Mouse (Mus musculus) hindbrain, embryonic 15.5 days (tissue): ENCODE data around the gene Kcnh7. TPM values are rescaled to one million over a fixed set of nuclear protein-coding genes. Genes with fewer than 3 reads are reported as not detected.

Source experiments
- ATAC-seq: fragments of 200-750 bp; cut with Nextera tagmentation; 2 replicates; pipeline ENCODE4 v1.8.0; 2017; ENCODE audit warnings: low read depth, moderate number of reproducible peaks, moderate TSS enrichment; ENCODE audit not compliant: low FRiP score
- H3K27ac ChIP-seq: fragments of 300-500 bp; sonication (generic); replicated peaks from 2 replicates; pipeline ENCODE4 v1.5.1; 2015; ENCODE audit warnings: mild to moderate bottlenecking, inconsistent platforms
- H3K27me3 ChIP-seq: fragments of 300-500 bp; sonication (generic); 2 replicates; pipeline ENCODE4 v1.6.1; 2015; ENCODE audit warnings: control low read depth, inconsistent platforms
- H3K36me3 ChIP-seq: fragments of 300-500 bp; sonication (generic); 2 replicates; pipeline ENCODE4 v1.6.1; 2015; ENCODE audit warnings: control low read depth, inconsistent platforms
- H3K4me1 ChIP-seq: fragments of 300-500 bp; sonication (generic); replicated peaks from 2 replicates; pipeline ENCODE4 v1.6.1; 2015; ENCODE audit warnings: control low read depth, inconsistent platforms
- H3K4me2 ChIP-seq: fragments of 300-500 bp; sonication (generic); 2 replicates; pipeline ENCODE4 v1.6.1; 2015; ENCODE audit warnings: moderate library complexity, mild to moderate bottlenecking, inconsistent platforms
- H3K4me3 ChIP-seq: fragments of 300-500 bp; sonication (generic); 2 replicates; pipeline ENCODE4 v1.5.1; 2015; ENCODE audit warnings: mild to moderate bottlenecking, inconsistent platforms
- H3K9ac ChIP-seq: fragments of 300-500 bp; sonication (generic); 2 replicates; pipeline ENCODE4 v1.6.1; 2015; ENCODE audit warnings: inconsistent platforms
- H3K9me3 ChIP-seq: fragments of 300-500 bp; sonication (generic); 2 replicates; pipeline ENCODE4 v1.6.1; 2016; ENCODE audit warnings: control low read depth, inconsistent platforms
- WGBS: fragments of 180-500 bp; shearing (Covaris S2); methylation state at CpG from one replicate; pipeline ENCODE4 v1.1.7; 2015; 5-methylcytosine and 5-hydroxymethylcytosine counted together
- polyA plus RNA-seq: library from polyadenylated mRNA; unstranded; fragments of >200 nt; fragmentation: Nextera tagmentation; extraction: Ambion mirVana; gene quantifications from 2 replicates; pipeline ENCODE4 v1.2.1, GENCODE M21; 2015

Kcnh7 gene
- 9.9 and 10.3 TPM in 2 replicates for polyA plus RNA-seq

DNA sequence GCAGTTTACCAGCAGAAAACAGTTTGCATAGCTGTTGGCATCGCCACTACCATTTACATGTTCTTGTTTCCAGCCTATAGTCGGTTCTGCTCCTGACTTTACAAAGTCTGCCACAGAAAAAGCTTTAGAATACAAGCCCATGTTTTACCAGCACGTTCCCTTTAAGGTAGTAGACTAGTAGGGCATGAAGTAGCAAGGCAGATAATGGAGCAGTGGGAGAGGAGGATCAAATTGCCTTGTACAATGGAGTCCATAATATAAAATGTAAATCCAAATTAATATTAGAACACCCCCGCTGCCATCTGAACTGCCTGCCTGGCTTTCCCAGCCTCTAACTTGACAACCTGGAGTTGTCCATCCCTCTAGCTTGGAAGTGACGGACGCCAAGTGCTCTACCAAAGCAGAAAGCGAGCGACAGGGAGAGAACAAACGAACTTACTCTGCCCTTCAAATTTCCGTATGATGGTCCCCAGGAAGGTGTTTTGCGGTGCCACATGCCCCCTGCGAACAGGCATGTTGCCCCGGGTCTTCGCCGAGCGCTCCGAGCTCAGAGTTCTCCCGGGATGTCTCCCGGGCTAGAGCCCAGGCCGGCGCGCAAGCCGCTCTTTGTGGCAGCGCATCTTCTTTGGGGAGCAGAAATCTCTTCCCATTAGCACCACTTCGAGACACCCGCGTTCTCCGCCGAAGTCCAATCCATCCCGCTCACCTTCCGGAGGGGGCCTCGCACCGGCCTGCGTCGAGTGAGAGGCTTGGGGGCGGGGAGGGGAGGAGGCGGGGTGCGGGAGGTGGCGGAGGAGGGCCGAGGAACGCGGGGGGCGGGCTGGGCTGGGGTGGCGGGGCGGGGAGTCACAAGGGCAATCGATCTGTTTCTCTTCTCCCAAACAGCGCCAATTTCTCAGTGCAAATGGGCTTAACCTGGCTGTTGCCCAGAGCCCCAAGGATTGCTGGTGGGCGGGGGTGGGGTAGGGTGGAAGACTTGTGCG is at the start of gene Kcnh7:
Gene Kcnh7 (minus strand): TSS at position 725 of the 983 bp plus-strand sequence.
- peak within 1 kb of the TSS; percentile 74 for H3K9ac ChIP-seq
- peak; percentile 88 for ATAC-seq
- peaks cover 18% of the 10 kb centered on the region for H3K4me1 ChIP-seq
- H3K27ac ChIP-seq, result peak within 1 kb of the TSS; percentile 92
- no peaks in the 10 kb centered on the region for H3K27me3 ChIP-seq
- WGBS, result 2% methylated on average over 48 of the region's 49 CpGs
- H3K36me3 ChIP-seq, result no peaks in the 10 kb centered on the region
- peak within 1 kb of the TSS; percentile 74 for H3K4me2 ChIP-seq
- H3K4me3 ChIP-seq, result peak within 1 kb of the TSS; percentile 76
- no peaks in the 10 kb centered on the region for H3K9me3 ChIP-seq

DNA sequence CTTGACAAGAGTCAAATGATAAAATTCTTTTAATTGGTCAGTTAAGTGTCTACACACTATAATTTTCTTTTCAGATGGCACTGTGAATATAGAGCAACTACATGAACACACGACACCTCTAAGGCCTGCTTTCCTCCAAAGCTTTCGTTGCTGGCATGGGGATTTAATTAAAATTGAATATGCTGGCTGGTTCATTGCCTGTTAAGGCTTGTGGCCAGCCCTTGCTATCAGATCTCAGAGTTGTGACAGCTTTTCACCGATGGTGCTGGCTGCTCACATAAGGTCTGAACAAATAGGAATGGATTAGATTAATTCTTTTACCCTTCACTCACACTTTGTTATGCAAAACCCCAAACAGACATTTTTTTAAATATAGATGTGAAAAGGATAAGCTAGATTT is 23.3 kb upstream of the Kcnh7 start:
- no peak overlapping the region for H3K4me3 ChIP-seq
- H3K4me2 ChIP-seq, result no peak overlapping the region
- H3K9me3 ChIP-seq, result no peaks in the 10 kb centered on the region
- no peak overlapping the region for H3K9ac ChIP-seq
- H3K27me3 ChIP-seq, result no peaks in the 10 kb centered on the region
- H3K27ac ChIP-seq, result no peak overlapping the region
- ATAC-seq, result no peak
- no peaks in the 10 kb centered on the region for H3K36me3 ChIP-seq
- H3K4me1 ChIP-seq, result no peaks in the 10 kb centered on the region
- WGBS, result 44% methylated on average over 3 of the region's 3 CpGs

DNA sequence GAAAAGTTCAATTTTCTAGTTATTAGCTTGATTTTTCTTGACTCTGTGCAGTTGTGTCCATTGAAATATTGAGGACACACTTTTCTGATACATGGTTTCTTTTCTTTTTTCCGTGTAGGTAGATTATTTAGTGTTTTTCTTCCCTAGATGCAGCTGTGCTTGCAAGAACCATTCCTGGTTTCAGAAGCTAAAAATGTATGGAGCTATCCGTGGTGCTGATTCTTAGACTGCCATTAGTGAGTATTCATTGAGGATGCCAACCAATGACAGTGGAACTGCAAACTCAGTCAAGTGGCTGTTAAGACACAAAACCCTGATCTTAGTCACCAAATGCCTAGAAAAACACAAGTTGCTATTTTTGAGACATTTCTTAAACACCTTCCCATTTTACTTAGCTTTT is 1.9 kb upstream of the Kcnh7 start:
- Histone ChIP-seq H3K27ac (no peak overlapping the region), H3K4me2 (no peak overlapping the region), H3K27me3 (no peaks in the 10 kb centered on the region), H3K4me1 (peaks cover 18% of the 10 kb centered on the region), H3K9me3 (no peaks in the 10 kb centered on the region), H3K36me3 (no peaks in the 10 kb centered on the region), H3K4me3 (no peak overlapping the region), H3K9ac (no peak overlapping the region)
- no peak for ATAC-seq
- 7% methylated on average over 2 of the region's 2 CpGs for WGBS

DNA sequence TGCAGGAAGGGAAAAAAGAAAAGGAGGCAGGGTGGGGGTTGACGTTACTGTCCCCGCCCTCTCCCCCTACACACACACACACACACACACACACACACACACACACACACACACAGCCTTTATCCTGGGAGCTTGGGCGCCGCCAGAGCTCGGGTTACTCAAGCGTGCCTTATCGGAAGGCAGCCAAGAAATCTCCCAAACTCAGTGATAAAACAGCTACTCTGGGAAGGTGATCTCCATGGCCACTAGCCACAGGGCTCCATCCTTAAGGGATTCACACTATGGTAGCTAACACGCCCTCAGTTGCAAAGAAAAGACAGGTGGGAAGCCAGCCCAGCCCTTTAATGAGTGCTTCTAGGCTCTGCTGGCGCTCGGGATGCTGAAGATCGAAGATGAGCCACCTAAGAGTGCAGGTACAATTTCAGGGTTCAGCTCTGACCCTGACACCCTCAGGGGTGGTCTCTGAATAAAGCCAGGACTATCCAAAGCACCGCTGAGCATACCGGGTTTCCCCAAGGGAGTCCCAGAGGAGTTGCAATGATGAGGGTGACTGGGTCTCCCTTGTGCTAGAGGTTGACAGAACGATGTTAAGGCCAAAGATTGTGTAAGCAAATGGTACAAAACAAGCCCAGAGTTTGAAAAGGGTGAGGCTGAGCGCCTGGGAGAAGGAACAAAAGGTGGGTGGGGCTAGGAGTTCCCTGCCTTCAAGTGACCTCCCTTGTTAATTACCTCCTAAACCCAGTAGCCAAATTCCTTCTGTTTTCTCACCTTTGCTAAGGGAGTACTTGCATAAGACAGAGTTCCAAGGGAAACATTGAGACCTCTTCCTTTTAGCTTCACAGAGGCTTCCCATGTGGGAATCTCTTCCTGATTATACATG is 704 bp upstream of the Kcnh7 start:
- Histone ChIP-seq H3K9me3 (no peaks in the 10 kb centered on the region), H3K36me3 (no peaks in the 10 kb centered on the region), H3K27ac (peak overlapping the region; percentile 92), H3K9ac (peak overlapping the region; percentile 74), H3K27me3 (no peaks in the 10 kb centered on the region), H3K4me3 (peak overlapping the region; percentile 76), H3K4me1 (peaks cover 18% of the 10 kb centered on the region), H3K4me2 (peak overlapping the region; percentile 74)
- ATAC-seq, result peak; percentile 90
- WGBS, result 2% methylated on average over 14 of the region's 15 CpGs

DNA sequence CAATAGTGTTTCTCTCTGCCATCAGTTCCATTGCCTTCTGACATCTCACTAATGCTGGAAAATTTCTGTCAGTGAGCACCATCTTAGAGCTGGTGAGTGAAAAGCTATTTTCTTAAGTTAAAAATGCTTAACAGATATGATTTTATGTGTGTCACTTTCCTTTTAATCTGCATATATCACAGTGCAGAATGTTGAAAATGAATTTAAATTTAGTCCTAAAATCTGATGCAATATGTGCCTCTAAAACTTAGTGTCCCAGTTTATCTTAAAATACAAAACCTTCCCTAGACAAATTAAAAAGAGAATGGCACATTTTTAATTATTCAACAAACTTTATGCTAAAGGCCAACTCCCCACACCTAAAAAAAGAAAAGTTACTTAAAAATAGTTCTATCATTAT is 30.4 kb downstream of the Kcnh7 start:
- Histone ChIP-seq H3K27ac (no peak overlapping the region), H3K9me3 (no peaks in the 10 kb centered on the region), H3K27me3 (no peaks in the 10 kb centered on the region), H3K4me3 (no peak overlapping the region), H3K4me2 (no peak overlapping the region), H3K4me1 (no peaks in the 10 kb centered on the region), H3K36me3 (no peaks in the 10 kb centered on the region), H3K9ac (no peak overlapping the region)
- ATAC-seq, result no peak

DNA sequence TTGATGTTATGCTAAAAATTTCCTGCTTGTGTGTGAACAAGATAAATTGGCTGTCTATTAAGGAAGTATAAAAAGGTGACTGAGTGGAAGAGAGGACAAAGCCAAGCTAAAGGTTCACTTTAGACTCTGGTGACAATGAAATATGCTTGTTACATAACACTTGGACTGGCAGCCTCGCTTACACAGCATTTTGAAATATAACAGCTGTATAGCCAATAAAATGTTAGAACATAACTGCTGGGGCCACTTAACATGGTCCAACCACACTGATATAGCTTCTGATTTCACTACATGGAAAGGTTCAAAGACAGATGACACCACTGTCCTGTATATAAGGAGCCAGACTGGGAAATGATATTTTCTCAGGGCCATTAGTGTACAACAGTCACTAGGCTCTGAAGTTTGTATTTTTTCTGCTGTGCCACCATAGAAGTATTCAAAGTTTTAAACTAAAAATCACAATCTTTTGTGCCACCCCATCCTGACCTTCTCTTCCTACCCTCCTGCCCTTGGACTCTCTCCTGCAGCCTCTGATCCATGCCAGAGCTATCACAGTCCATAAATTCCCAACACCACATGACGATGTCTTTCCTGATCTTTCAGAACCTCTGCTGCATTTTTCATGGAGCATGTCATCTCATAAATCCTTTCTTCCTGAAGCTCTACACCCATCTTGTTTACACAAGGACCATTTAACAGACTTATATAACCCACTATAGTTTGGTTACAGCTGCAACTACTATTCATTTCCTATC is 56.1 kb downstream of the Kcnh7 start:
- Histone ChIP-seq H3K36me3 (no peaks in the 10 kb centered on the region), H3K4me3 (no peak overlapping the region), H3K9me3 (no peaks in the 10 kb centered on the region), H3K27me3 (no peaks in the 10 kb centered on the region), H3K4me2 (no peak overlapping the region), H3K9ac (no peak overlapping the region), H3K4me1 (no peaks in the 10 kb centered on the region), H3K27ac (no peak overlapping the region)
- WGBS, result 73% methylated on average over 2 of the region's 2 CpGs
- ATAC-seq, result no peak

DNA sequence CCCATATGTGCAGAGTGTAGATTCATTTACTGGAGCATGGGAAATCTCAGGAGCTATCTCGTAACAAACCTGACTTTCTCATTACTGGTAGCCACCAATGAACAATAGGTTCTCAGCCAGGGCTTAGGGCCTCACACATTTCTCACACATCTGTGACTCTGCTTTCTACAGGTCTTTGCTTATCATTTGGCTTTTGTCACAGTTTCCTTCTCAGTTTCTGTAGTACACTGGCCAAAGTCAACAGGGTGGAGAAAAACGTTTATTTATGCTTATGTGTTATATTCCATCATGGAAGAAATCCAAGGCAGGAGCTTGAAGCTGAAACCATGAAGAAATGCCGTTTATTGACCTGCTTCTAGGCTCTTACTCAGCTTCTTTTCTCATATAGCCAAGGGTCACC is 63.8 kb downstream of the Kcnh7 start:
- Histone ChIP-seq H3K4me3 (no peak overlapping the region), H3K9ac (no peak overlapping the region), H3K36me3 (no peaks in the 10 kb centered on the region), H3K27ac (no peak overlapping the region), H3K4me2 (no peak overlapping the region), H3K9me3 (no peaks in the 10 kb centered on the region), H3K27me3 (no peaks in the 10 kb centered on the region), H3K4me1 (peaks cover 12% of the 10 kb centered on the region)
- ATAC-seq, result no peak
- 74% methylated on average over 3 of the region's 3 CpGs for WGBS

DNA sequence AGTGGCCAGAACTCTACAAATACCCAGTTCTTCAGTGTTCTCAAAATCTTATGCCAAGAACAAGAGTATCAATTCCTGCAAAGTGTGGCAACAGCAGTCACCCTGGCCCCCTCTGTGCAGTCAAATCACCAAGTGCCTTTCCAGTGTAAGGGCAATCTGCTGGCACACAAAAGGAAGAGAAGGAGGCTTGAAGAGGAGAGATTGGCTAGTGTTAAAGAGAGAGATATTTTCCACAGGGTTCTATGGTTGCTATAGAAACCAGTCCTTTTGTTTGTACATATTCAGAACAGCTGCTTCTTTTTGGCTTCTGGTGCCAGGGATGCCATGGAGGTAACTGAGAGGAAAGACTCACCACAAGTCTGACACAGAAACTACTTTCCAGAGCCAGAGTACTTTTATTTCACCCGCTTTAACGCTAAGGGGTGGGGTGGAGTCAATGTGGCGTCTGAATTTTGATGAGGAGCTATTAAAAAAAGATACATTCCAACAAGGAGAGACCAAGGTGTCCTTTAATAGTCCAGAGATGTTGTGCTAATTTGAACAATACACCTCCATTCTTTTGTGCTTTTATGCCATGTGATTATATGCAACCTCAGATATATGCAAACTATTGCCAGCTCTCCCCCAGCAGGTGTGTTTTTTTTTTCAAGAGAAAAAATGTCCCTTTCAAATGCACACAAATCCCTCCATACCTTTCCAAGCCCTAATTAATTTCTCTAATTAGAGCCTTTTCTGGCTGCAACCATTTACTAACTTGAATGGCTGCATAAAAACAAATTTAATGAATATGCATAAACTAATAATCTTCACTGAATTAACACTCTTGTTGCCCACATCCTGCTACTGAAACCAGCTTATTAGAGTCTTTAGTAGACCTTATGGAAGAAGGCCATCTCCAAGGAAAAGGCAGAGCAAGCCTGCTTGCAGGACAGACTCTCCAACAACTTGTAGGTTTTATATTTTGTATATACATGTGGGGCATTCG is 66.6 kb downstream of the Kcnh7 start:
- Histone ChIP-seq H3K27me3 (no peaks in the 10 kb centered on the region), H3K9ac (no peak overlapping the region), H3K27ac (peak overlapping the region; percentile 35), H3K36me3 (no peaks in the 10 kb centered on the region), H3K4me1 (peaks cover 12% of the 10 kb centered on the region), H3K4me3 (no peak overlapping the region), H3K9me3 (no peaks in the 10 kb centered on the region), H3K4me2 (no peak overlapping the region; the same call in 1 of the 2 replicates)
- 44% methylated on average over 4 of the region's 4 CpGs for WGBS
- ATAC-seq, result peak; percentile 94

DNA sequence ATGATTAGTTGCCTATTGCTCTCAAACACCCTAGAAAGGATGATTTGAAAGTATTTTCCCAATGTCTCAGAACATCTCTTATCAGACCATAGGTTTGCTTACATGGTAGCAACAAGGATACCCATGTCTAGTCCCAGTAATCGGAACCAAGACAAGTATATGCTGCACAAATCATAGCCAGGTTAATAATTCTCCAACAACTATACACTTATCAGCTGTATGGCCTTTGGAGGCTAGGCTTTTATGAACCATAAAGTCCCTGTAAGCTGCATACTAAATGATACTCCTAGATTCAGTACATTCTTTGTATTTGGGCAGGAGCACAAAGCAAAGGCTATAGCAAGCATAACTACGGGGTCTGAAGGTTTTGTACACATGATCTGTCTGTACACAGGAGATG is 78.1 kb downstream of the Kcnh7 start:
- ATAC-seq, result no peak

DNA sequence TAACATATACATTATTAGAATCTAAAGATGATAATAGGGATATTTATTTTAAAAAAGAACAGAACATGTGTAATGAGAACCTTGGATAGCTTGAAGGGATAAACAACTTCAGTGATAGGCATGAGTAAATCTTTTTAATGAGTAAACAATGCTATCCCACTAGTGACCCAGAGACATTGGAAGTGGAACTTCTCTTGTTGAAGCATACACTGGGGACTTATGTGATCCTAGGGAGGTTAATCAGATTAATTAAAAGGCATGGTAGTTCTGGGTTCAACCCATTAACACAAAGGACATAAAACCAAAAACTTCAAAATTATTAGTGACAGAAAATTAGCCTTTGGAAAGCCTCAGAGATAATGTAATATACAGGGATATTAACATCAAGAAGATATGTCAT is 84.4 kb downstream of the Kcnh7 start:
- Histone ChIP-seq H3K9me3 (no peaks in the 10 kb centered on the region), H3K27ac (no peak overlapping the region), H3K9ac (no peak overlapping the region), H3K36me3 (no peaks in the 10 kb centered on the region), H3K27me3 (no peaks in the 10 kb centered on the region), H3K4me2 (no peak overlapping the region), H3K4me3 (no peak overlapping the region), H3K4me1 (no peaks in the 10 kb centered on the region)
- no peak for ATAC-seq

More for the DNA sequence above, 78.1 kb downstream of the Kcnh7 start:
- Histone ChIP-seq H3K27ac (no peak overlapping the region), H3K4me2 (no peak overlapping the region), H3K27me3 (no peaks in the 10 kb centered on the region), H3K9ac (no peak overlapping the region), H3K4me1 (no peaks in the 10 kb centered on the region), H3K36me3 (no peaks in the 10 kb centered on the region), H3K4me3 (no peak overlapping the region), H3K9me3 (no peaks in the 10 kb centered on the region)
- WGBS, result 92% methylated on average over 2 of the region's 2 CpGs

DNA sequence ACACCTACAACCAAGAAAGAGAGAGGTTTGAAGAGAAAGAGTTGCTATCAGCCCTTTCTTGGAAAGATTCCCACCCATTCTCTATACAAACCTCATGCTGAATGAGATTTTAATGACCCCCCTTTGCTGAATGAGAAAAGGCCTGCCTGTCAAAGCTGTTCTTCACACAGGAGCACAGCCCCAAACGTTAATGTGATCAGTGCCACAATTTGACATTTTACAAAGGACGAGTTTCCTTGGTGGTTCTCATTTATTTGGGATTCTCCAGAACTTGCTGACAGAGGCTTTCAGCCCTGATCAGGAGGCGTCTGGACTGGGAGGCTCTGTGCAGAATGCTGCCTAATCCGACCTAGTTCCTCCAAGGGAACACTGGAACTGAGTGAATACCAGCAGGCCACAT is 92.3 kb downstream of the Kcnh7 start:
- Histone ChIP-seq H3K27ac (no peak overlapping the region), H3K36me3 (no peaks in the 10 kb centered on the region), H3K9me3 (no peaks in the 10 kb centered on the region), H3K4me3 (no peak overlapping the region), H3K9ac (no peak overlapping the region), H3K4me2 (no peak overlapping the region), H3K4me1 (no peaks in the 10 kb centered on the region), H3K27me3 (no peaks in the 10 kb centered on the region)
- no peak for ATAC-seq
- 19% methylated on average over 4 of the region's 4 CpGs for WGBS
